Mouse (Mus musculus): Measurements from ENCODE around the gene P2rx7. TPM values are rescaled to one million over a fixed set of nuclear protein-coding genes. Genes with fewer than 3 reads are reported as not detected.
A peak's percentile ranks its signal among the peaks of the same experiment; 100 is the strongest.

Gene P2rx7
- total RNA-seq (2021) (1 to 10 TPM; 2.8 to 3.1 TPM), polyA plus RNA-seq (2012; rRNA removed) (7.2 and 7.4 TPM in 2 replicates)
- long read RNA-seq, partial matches to known transcripts, result 0 of 1 reads
- long read RNA-seq, other reads (novel, unspliced or antisense), result 1 of 1 reads

DNA sequence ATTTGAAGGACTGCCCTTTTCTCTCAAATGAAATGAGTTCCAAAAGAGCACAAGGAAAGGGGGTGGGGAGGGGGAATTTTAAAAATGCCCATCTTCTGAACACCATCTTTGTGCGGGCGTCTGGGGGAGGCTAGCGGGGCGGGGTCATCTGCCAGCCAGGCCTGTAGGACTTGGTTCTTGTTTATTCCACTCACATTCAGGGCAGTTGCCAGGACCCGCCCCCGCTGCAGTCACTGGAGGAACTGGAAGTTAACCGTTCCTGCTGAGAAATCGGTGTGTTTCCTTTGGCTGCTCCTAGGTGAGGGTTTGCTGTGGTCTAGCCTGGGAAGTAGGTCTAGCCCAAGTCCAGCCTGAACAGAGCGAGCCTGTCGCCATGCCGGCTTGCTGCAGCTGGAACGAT, at the start of gene P2rx7:
Gene P2rx7 (plus strand): TSS at position 211 of the 400 bp plus-strand sequence.
- TF ChIP-seq POLR2A (IDR thresholded peaks at IDR 0.05; ENCODE audit: insufficient read depth, low read depth, low read length), result peak; percentile 53; the same call in 1 of the 2 replicates
- TF ChIP-seq EP300 (IDR thresholded peaks at IDR 0.05; ENCODE audit: insufficient read depth, low read depth, low read length), result no peak
- WGBS, result 44% methylated on average over 12 of the region's 12 CpGs
- Histone ChIP-seq H3K79me2 (replicated peaks; ENCODE audit: control insufficient read depth, insufficient read depth, low read length) (no peaks in the 10 kb centered on the region), H3K36me3 (ENCODE audit: control insufficient read depth, insufficient read depth, low read length) (no peaks in the 10 kb centered on the region), H3K27ac (peak within 1 kb of the TSS; percentile 60), H3K9ac (ENCODE audit: low read depth, low read length) (peak within 1 kb of the TSS; percentile 42), H3K27me3 (ENCODE audit: control insufficient read depth, insufficient read depth, low read length) (no peaks in the 10 kb centered on the region), H3K4me3 (peak within 1 kb of the TSS; percentile 39), H3K4me1 (ENCODE audit: control insufficient read depth, insufficient read depth, low read length) (no peaks in the 10 kb centered on the region; the same call in 1 of the 2 replicates)
- DNase-seq, result peak; percentile 76 to 81
- intact Hi-C loops (cut with DNase I), result no loop called here

DNA sequence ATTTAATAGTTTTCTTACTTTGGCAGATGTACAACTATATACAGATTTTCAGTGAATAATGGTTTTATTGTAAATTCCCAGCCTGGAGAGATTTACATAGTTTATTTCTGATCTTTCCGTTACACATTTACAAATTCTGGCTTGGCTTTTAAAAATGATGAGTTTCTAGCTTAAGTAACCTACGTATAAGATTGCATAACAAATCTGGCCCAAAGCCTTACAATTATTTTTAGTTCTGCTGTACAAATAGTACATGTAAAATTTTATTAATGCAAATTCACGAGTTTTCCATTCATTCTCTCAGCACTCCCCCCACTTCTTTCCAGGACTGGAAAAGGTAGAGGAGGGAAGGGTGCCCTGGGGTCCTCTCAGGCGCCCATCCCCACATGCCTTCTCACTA, 48.2 kb upstream of the P2rx7 start:
- Histone ChIP-seq H3K27ac (no peak overlapping the region), H3K36me3 (ENCODE audit: control insufficient read depth, insufficient read depth, low read length) (no peaks in the 10 kb centered on the region), H3K4me1 (ENCODE audit: control insufficient read depth, insufficient read depth, low read length) (no peaks in the 10 kb centered on the region), H3K4me3 (no peak overlapping the region), H3K27me3 (ENCODE audit: control insufficient read depth, insufficient read depth, low read length) (no peaks in the 10 kb centered on the region), H3K79me2 (replicated peaks; ENCODE audit: control insufficient read depth, insufficient read depth, low read length) (no peaks in the 10 kb centered on the region), H3K9ac (ENCODE audit: low read depth, low read length) (no peak overlapping the region)
- no peak for DNase-seq
- intact Hi-C loops (cut with DNase I), result no loop called here
- TF ChIP-seq EP300 (IDR thresholded peaks at IDR 0.05; ENCODE audit: insufficient read depth, low read depth, low read length) (no peak), CTCF (IDR thresholded peaks at IDR 0.05) (no peak), POLR2A (IDR thresholded peaks at IDR 0.05; ENCODE audit: insufficient read depth, low read depth, low read length) (no peak)
- 71% methylated on average over 4 of the region's 4 CpGs for WGBS

DNA sequence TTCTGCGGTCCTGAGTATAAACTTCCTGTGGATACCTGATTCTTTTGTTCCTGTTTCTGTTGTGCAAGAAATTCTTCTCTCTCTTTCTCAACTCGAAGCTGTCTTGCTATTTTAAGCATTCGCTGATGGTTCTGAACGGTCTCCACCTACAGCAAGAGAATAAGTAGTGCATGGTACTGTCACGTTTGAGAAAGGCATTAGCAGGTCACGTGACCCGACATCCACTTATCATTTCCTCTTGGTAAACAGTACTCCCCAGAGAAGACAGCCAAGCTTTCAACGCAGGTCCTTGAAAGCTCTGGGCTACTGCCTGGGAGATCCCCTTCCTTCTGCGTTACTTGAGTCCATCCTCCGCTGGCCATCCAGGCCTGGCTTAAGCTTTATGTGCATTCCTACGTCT, 41.5 kb upstream of the P2rx7 start:
- intact Hi-C loops (cut with DNase I), result no loop called here
- no peak overlapping the region for H3K4me3 ChIP-seq
- no peaks in the 10 kb centered on the region for H3K27me3 ChIP-seq (ENCODE audit: control insufficient read depth, insufficient read depth, low read length)
- no peak overlapping the region for H3K9ac ChIP-seq (ENCODE audit: low read depth, low read length)
- DNase-seq, result peak in 1 of 2 experiments; percentile 64
- peaks cover 5% of the 10 kb centered on the region for H3K4me1 ChIP-seq (ENCODE audit: control insufficient read depth, insufficient read depth, low read length)
- TF ChIP-seq POLR2A (IDR thresholded peaks at IDR 0.05; ENCODE audit: insufficient read depth, low read depth, low read length), result no peak
- TF ChIP-seq EP300 (IDR thresholded peaks at IDR 0.05; ENCODE audit: insufficient read depth, low read depth, low read length), result 0 out of 2 replicates have a peak, but pooled peaks have one; percentile 26
- TF ChIP-seq CTCF (IDR thresholded peaks at IDR 0.05), result peak; percentile 57
- peaks cover 4% of the 10 kb centered on the region; the same call in 1 of the 2 replicates for H3K36me3 ChIP-seq (ENCODE audit: control insufficient read depth, insufficient read depth, low read length)
- WGBS, result 9% methylated on average over 11 of the region's 11 CpGs
- no peaks in the 10 kb centered on the region for H3K79me2 ChIP-seq (replicated peaks; ENCODE audit: control insufficient read depth, insufficient read depth, low read length)
- H3K27ac ChIP-seq, result peak overlapping the region; percentile 61

DNA sequence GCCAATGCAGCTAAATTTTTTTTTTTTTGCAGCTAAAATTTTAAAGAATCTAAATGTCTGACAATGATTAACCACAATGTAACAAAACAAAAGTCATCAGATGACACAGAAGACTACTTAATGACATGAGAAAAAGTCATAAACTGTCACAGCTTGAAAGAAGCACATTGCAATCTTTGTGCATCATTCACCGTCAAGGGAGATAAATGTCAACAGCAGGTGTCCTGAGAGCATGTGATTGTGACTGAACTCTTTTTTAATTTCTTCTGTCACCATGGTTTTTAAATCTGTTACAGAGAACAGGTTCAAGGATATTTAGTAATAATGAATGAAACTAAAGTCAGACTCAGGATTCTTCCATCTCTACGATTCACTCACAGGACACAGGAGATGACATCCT, 38.8 kb upstream of the P2rx7 start:
- Histone ChIP-seq H3K27ac (no peak overlapping the region), H3K27me3 (ENCODE audit: control insufficient read depth, insufficient read depth, low read length) (no peaks in the 10 kb centered on the region), H3K9ac (ENCODE audit: low read depth, low read length) (no peak overlapping the region), H3K4me1 (ENCODE audit: control insufficient read depth, insufficient read depth, low read length) (peaks cover 5% of the 10 kb centered on the region), H3K79me2 (replicated peaks; ENCODE audit: control insufficient read depth, insufficient read depth, low read length) (peaks cover 2% of the 10 kb centered on the region; the same call in 1 of the 2 replicates), H3K4me3 (no peak overlapping the region), H3K36me3 (ENCODE audit: control insufficient read depth, insufficient read depth, low read length) (peaks cover 4% of the 10 kb centered on the region; the same call in 1 of the 2 replicates)
- WGBS, result 81% methylated on average over 2 of the region's 2 CpGs
- intact Hi-C loops (cut with DNase I), result no loop called here
- no peak for DNase-seq
- TF ChIP-seq CTCF (IDR thresholded peaks at IDR 0.05), result no peak
- TF ChIP-seq POLR2A (IDR thresholded peaks at IDR 0.05; ENCODE audit: insufficient read depth, low read depth, low read length), result no peak

DNA sequence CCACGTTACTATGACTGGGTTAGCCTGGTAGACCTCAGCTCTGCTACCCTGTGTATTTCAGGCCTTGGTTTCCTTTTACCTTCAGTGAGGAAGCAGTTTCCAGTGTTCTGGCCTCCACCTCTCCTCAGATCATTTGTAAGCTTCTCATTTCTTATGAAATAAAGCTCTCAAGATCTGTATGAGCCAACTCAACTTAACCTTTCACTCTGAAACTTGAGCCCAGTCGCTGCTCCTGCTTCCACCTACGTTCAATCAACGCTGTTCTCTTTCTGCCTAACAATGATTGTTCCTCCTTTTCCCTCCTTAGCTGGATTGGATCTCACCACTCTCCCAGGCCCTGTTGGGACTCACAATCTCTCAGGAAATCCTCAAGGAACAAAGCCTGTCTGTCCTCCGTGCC, 32.1 kb upstream of the P2rx7 start:
- no peak for DNase-seq
- H3K9ac ChIP-seq (ENCODE audit: low read depth, low read length), result no peak overlapping the region
- no peak for TF ChIP-seq EP300 (IDR thresholded peaks at IDR 0.05; ENCODE audit: insufficient read depth, low read depth, low read length)
- H3K36me3 ChIP-seq (ENCODE audit: control insufficient read depth, insufficient read depth, low read length), result 0 out of 2 replicates have a peak, but pooled peaks cover 2% of the 10 kb centered on the region
- H3K79me2 ChIP-seq (replicated peaks; ENCODE audit: control insufficient read depth, insufficient read depth, low read length), result peaks cover 4% of the 10 kb centered on the region; the same call in 1 of the 2 replicates
- peaks cover 1% of the 10 kb centered on the region for H3K4me1 ChIP-seq (ENCODE audit: control insufficient read depth, insufficient read depth, low read length)
- intact Hi-C loops (cut with DNase I), result loop anchor here (2.0 to 5.0 kb wide), 2 partner anchors 23 to 64 kb away; no protein-coding TSS in a partner anchor
- no peak overlapping the region for H3K27ac ChIP-seq
- no peaks in the 10 kb centered on the region for H3K27me3 ChIP-seq (ENCODE audit: control insufficient read depth, insufficient read depth, low read length)
- 57% methylated on average over 5 of the region's 5 CpGs for WGBS
- H3K4me3 ChIP-seq, result no peak overlapping the region

DNA sequence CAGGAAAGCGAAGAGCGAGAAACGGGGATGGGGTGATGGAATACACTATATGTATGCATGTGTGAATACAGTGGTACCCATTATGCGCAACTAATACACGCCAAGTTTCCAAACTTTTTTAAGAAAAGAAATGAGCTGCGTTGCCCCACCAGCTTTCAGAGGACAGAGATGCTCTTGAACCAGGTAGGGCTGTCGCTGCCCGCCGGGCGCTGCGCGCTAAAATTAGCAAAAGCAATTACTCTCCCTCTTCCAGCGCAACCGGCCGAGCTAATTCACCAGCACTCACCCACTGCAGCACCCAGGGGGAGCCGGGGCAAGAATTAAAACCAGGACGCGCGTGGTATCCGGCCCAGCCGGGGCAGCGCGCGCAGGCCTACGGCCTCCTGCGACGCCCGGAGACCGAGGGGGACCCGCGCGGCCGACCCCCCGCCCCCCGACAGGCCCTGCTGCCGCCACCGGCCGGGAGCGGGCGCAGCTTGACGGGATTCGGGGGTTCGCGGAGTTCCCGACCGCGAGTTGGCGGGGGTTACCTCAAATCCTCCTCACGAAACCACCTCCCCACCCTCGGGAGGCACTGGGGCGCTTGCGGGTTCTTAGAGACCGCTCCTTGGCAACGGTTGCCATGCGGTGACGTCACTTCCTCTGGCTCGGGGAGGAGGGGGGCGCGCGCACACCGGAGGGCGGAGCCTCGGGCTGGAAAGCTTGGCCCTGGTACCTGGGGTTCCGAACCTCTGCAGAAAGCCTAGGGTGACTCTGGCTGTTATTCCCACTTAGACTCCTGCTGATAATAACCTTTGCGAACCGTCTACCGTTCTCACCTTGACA, 29.6 kb upstream of the P2rx7 start, which contains the start of gene Ift81:
Gene Ift81 (minus strand): TSS at position 611 of the 825 bp plus-strand sequence.
- DNase-seq, result peak; percentile 93 to 96
- Histone ChIP-seq H3K79me2 (replicated peaks; ENCODE audit: control insufficient read depth, insufficient read depth, low read length) (peaks cover 2% of the 10 kb centered on the region; the same call in 1 of the 2 replicates), H3K4me1 (ENCODE audit: control insufficient read depth, insufficient read depth, low read length) (peaks cover 3% of the 10 kb centered on the region), H3K4me3 (peak within 1 kb of the TSS; percentile 77), H3K27me3 (ENCODE audit: control insufficient read depth, insufficient read depth, low read length) (no peaks in the 10 kb centered on the region), H3K9ac (ENCODE audit: low read depth, low read length) (peak within 1 kb of the TSS; percentile 94), H3K36me3 (ENCODE audit: control insufficient read depth, insufficient read depth, low read length) (0 out of 2 replicates have a peak, but pooled peaks cover 2% of the 10 kb centered on the region), H3K27ac (peak within 1 kb of the TSS; percentile 93)
- 4% methylated on average over 67 of the region's 67 CpGs for WGBS
- intact Hi-C loops (cut with DNase I), result loop anchor here (2.0 to 5.0 kb wide), 2 partner anchors 25 to 67 kb away; no protein-coding TSS in a partner anchor
- TF ChIP-seq EP300 (IDR thresholded peaks at IDR 0.05; ENCODE audit: insufficient read depth, low read depth, low read length) (no peak), POLR2A (IDR thresholded peaks at IDR 0.05; ENCODE audit: insufficient read depth, low read depth, low read length) (peak; percentile 46; the same call in 1 of the 2 replicates), CTCF (IDR thresholded peaks at IDR 0.05) (peak; percentile 19; the same call in 1 of the 2 replicates)

Measured in heart, adult 2 months (tissue).